Mouse (Mus musculus) inflammation-experienced regulatory T-cells, adult 6 months (primary cell): ENCODE results near the gene Armc2. TPM values are rescaled to one million over a fixed set of nuclear protein-coding genes. Genes with fewer than 3 reads are reported as not detected.

Source experiments
- ATAC-seq: one replicate; pipeline ENCODE4 v1.8.0; 2017
- polyA plus RNA-seq, 3 experiments: library from polyadenylated mRNA; unstranded; fragments of 100-300 nt; shearing (Covaris generic); gene quantifications; one replicate each; pipeline ENCODE4 v1.2.1; 2017

Gene Armc2
- polyA plus RNA-seq, 3 experiments from 2014 or later: 0.49 to 0.89 (median 0.77) TPM

GRCm38 (mm10) chr10:42014086-42014485, 4.2 kb downstream of the Armc2 start:
- ATAC-seq: no peak

DNA sequence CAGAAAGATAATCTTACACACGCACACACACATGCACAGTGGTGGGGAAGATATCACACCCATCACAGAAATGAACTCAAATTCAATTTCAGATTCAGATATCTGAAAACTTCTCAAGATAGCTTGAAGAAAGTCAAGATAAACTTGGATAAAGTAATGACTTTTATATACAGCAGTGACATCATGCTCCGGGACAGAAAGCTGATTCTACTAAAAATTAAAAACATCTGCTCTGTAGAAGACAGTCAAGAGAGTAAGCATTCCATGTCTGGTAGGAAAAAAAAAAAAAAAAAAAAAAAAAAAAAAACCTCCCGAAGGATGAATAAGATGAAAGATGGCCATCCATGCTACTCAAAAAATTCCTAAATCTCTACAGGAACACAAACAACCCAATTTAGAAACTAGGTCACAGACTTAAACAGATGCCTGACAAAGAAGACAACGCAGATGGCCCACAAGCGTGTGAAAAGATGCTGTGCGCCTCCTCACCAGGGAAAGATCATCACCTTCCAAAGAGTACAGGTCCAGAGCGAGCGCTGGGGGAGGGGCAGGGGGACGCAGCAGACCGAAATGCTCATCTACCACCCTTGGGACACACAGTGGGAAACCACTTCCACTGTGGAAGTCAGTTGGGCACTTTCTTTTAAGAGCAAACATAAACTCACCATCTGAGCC, 7.3 kb downstream of the Armc2 start:
- no peak for ATAC-seq

DNA sequence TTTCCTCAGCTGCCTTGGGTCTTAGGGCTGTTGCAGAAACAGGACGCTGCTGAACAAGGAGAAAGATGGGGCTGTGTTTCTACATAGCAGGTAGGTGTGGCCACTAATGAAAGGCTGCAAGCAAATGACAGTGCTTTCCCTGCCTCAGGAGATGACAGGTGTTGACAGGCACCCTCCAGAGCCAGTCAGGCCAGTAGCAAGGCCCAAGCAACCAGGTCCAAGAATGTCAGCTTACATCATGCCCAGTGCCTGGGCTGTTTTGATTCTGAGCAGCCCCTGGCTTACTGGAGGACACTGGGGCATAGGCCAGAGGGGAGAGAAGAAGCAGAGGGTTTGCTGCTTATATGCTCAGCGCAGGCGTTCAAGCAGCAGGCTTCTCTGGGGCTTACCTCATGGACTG, 13.0 kb downstream of the Armc2 start:
- no peak for ATAC-seq

DNA sequence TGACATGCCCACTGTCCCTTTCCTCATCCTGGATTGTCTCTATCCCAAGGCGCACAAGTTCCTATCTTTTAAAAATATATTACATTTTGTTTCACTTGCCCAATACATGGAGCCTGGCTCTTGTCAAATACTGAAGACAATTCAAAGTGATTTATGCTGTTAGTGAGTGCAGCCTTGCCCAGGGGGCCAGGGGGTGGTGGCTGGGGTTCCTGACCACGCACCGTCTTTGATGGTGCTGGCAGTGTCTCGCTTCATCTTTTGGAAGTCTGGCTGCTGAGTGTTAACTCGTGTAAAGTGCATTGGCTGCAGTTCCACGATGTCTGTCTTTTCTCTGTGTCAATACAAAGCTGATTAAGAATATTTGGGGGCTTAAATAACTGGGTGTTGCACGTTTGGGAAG, 13.6 kb downstream of the Armc2 start:
- ATAC-seq: no peak

GRCm38 (mm10) chr10:42004056-42004455, 14.2 kb downstream of the Armc2 start:
- ATAC-seq: no peak

GRCm38 (mm10) chr10:42003576-42003975, 14.7 kb downstream of the Armc2 start:
- no peak for ATAC-seq

DNA sequence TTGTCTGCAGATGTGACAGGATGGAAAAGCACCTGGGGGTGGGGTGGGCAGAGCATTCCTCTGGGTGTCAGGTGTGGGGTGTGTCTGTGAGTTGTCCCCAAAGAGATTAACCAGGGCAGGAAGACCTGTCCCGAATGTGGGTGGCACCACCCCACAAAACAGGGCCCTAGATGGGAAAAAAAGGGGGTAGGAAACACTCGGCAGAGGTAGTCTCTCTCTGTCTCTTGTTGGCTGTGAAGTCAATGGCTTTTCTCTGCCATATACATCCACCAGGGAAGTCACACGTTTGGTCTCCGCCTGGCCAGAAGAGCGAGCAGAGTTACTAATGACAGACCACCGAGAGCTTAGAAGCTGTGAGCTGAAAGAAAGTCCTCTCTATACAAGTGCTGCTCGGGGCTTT, 15.8 kb downstream of the Armc2 start:
- ATAC-seq: no peak

- ATAC-seq: no peak
Measured at GRCm38 (mm10) chr10:42001260-42001659, 17.0 kb downstream of the Armc2 start.

- no peak for ATAC-seq
Measured at GRCm38 (mm10) chr10:41997691-41998178, 20.5 kb downstream of the Armc2 start.

DNA sequence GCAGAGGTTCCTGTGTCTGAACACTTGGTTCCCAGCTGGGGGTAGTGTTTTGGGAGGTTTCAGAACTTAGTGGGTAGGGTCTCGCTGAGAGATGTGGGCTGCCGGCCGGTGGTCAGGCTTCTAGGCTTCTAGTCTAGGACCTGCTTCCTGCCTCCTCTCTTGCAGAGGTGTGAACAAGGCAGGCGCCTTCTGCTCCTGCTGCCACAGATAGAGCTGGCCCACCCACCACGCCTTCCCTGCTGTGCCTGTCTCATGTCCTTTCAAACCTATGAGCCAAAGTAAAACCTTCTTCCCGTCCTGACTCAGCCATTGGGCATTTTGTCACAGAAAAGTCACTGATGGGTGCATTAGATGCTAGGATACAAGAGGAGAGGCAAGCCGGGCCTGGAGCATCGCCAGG, 22.1 kb downstream of the Armc2 start:
- ATAC-seq: no peak

DNA sequence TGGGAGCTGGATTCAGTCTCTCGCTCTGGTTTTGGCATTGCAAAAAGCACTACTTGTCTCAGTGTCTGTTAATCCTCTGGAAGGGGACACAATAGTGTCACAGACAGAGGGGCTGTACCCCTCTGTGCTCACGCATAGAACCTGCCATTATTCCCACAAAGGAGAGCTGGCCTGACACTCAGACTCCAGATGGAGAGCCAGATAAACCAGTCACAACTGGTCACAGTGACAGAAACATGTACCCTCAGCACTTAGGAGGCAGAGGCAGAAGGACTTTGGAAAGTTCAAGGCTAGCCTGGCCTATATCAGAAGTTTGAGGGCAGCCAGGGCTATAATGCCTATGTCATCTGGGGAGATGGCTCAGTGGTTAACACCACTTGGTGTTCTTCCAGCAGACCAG, 23.2 kb downstream of the Armc2 start:
- no peak for ATAC-seq

DNA sequence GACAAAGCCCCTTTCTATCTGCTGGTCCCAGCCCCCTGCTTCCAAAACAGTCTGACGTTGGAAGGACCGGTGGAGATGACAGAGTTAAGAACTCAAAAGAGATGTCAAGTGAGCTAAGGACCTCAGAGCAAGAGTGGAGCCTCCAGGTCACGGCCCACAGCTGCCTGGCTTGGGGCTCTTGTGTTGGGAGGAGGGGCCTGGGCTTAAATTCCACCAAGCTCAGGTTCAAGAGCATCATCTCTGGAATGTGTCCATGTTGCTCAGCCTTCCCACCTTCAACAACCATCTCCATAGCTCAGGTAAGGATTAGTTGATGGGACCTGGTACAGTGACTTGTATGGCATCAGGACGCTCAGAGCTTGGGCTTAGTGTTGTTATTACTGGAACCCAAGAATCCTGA, 23.7 kb downstream of the Armc2 start:
- no peak for ATAC-seq

DNA sequence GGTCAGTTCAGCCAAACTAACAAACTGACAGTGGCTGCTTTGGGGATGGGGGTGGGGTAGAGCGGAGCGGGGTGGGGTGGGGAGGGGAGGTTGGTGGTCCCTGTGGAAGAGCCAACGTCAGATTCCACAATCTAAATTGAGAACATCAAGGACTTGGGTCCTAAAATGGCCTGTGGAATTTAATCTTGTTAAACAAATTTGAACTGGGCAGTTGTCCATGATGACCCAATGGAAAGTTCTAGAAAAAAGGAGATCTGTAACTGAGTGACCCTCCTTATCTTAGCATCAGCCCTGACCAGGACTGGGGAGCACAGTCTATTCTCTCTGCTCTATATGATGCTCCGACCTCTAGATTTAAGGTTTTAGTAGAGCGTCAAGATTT, 26.2 kb downstream of the Armc2 start:
- ATAC-seq: no peak

DNA sequence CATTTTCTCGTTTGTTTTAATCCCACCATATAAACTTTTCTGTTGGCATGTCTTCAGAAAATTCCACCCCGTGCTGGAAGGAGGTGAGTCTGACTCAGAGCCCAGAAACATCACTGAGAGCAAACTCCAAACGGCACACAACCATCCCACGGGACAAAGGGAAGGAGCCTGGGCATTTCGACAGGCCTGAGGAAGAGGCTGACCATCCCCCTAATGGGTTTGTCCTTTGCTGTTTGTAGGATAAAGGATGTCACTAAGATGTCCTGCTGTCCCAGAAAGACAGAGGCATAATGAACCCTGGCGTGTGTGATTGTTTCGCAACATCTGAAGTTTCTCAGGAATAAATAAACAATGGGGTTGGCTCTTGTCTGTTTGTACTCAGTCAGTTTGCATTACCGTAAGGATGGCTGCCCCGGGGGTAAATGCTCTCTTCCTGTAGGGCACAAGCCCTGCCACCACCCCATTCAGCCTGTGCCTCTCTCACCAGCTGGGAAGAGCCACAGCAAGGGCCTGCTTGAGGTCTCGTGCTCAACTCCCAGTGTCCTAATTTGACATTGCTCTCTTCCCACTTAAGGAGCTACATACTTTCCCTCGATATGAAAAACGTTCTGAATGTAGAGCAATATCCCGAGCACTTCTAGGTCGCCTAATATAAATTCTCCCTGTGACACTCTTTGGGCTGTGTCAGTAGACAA, 26.7 kb downstream of the Armc2 start:
- ATAC-seq: no peak

GRCm38 (mm10) chr10:41990896-41991295, 27.3 kb downstream of the Armc2 start:
- no peak for ATAC-seq

- no peak for ATAC-seq
Measured at GRCm38 (mm10) chr10:41988930-41989329, 29.3 kb downstream of the Armc2 start.

DNA sequence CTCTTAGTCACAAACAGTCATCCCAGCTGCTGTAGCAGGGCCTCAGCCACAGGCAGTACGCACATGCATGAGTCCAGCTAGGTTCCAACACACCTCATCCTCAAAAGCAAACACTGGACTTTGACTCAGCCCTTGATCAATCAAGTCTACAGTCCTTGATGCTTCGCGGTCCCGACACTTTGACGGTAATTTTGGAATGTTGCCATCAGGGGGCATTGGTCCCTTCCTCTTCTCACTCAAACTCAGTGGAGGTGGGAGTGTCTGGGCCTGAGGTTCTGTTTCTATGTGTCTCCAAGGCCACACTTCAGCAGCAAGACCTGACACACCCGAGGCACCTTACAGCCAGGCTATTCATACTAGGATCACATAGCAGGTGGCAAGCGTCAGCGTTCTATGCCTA, 32.1 kb downstream of the Armc2 start:
- no peak for ATAC-seq

GRCm38 (mm10) chr10:41984221-41984620, 34.0 kb downstream of the Armc2 start:
- no peak for ATAC-seq

DNA sequence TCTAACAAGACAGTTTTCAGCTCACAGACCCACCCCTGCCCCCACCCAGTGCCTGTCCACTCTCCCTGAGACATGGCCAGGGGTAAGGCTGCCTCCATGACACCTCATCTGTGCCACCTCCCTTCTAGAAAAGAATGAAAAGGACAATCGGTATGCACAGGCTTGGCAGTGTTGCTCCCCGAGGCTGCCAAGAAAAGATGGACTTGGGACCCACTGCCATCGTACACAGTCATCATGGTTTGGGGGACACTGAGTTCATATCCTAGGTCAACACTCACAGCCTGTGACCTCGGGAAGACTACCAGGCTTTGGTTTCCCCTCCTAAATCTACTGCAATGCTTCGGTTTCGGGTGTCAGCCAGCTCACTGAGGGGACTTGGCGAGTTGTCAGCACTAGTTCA, 35.4 kb downstream of the Armc2 start:
- no peak for ATAC-seq

- peak; percentile 63 for ATAC-seq
Measured at GRCm38 (mm10) chr10:41980772-41981383, 37.4 kb downstream of the Armc2 start.

DNA sequence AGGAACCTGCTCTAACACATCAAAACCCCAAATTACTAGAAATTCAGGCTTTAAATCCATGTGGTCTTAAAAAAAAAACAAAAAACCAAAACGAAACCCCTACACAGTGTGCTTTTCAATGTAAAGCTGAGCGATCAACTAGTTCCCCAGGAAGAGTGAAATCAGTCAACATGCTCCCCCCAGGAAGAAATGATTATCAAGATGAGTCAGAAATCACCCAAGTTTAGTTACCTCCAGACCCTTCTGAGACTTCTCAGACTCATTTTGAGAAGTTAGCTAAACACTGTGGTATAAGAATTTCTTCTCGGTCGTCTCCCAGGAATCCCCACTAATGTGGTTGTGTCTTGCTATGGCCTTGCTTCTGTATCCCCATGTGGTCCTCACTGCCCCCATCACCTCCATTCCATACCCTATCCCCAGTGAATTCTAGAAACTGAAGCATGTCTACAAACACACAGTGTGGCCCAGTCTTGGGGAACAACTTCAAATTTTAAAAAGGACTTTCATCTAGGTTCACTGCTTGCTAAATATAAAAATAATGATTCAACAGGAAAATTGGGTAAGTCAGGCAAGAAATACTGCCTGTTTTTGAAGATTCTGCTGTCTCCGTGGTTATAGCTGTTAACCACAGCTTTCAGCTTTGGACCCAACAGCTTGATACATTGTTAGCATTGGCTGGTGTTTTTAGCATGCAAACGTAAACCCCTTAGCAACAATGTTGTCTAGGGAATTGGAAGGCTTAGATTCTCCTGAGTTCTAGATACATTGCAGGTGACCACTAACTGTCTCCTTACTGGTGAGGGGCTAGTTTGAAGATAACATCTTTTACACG, 39.6 kb downstream of the Armc2 start:
- ATAC-seq: peak; percentile 42

DNA sequence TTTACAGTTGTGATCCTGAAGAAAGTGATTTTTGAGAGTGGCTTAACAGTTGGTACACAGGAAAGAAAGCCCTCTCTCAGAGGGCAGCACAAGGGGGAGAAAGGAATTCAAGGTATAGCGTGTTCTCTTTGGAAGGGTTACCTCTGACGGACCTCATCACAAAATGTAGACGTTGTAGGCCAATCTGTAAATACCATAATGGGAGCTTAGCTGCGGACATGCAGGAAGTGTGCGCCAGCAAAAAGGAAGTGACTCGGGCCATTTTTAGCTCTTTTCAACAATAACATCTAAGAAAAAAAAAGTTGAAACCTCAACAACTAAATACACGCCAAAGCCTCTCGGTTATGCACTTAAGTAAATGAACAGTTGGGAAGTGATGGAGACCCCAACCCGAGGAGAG, 45.6 kb downstream of the Armc2 start:
- ATAC-seq: peak; percentile 32
